Mouse (Mus musculus) liver, adult 2 months (tissue): ENCODE data around the gene Faah.

Experiments used
- CTCF ChIP-seq: fragments of 200-500 bp; IDR thresholded peaks from 2 replicates; pipeline ENCODE4 v1.5.1; 2011; ENCODE audit warnings: low read depth, low read length, control low read depth
- POLR2A ChIP-seq: fragments of 200-500 bp; IDR thresholded peaks from 2 replicates; pipeline ENCODE4 v1.6.1; 2011; ENCODE audit warnings: low read length, control low read depth; ENCODE audit not compliant: insufficient read depth; ENCODE audit errors: extremely low read depth

DNA sequence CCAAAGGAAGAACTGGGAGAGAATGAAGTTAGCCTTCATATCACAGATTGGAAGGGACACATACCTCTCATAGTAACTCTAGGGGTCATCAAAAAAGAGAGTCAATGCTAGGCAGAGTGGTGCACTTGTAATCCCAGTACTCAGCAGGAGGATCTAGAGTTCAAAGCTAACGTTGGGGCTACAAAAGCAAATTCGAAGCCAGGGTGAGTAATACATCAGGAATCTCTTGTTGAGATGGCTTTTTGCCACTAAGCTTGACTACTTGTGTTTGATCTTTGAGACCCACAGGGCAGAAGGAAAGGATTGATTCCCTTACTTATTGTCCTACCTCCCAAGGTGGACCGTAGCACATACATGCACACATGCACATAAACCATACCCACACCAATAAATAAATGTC, 31.5 kb upstream of the Faah start:
- TF ChIP-seq POLR2A (no peak), CTCF (no peak)
